ENCODE assay signal across 8 mouse cellular contexts in the genomic region with DNA sequence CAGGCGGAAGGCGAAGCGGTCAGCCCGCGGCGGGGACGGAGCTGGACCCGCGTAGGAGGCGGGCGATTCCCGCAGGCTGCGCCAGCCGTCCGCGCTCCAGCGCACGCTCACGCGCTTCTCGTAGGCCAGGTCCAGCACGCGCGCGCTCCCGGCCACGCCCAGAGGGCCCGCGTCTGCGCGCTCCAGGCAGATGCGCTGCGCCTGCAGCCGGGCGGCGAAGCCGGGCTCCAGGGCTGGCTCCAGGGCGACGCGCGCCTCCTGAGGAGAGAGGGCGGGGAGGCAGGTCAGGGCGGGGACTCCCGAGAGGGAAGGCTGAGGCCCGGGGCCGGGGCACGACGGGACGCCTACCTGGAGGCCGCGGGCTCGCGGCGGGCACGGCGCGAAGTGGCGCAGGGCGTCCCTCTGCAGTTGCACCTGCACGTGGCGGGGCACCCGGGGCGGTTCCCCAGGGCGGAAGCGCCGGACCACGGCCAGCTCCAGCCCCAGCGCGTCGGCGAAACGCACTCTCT. TPM values are rescaled to one million over a fixed set of nuclear protein-coding genes. Genes with fewer than 3 reads are reported as not detected.
DNase-seq lines count a peak whose midpoint lies in the region; ATAC-seq and TF ChIP-seq lines count a peak whose summit lies in the region.

No protein-coding gene starts in this region.

- peak overlapping the region; percentile 99 for H3K4me2 ChIP-seq in embryonic facial prominence, embryonic 12.5 days (replicated peaks)
- H3K4me2 ChIP-seq in limb, embryonic 14.5 days (replicated peaks; ENCODE audit: low read depth, low read length, severe bottlenecking): peak overlapping the region; percentile 98
- H3K4me2 ChIP-seq in midbrain, embryonic 16.5 days (ENCODE audit: low read length): peak overlapping the region; percentile 80

- no peaks in the 10 kb centered on the region for H3K36me3 ChIP-seq in embryonic facial prominence, embryonic 12.5 days
- no peaks in the 10 kb centered on the region for H3K36me3 ChIP-seq in kidney, adult 2 months (ENCODE audit: control insufficient read depth, insufficient read depth, low read length)
- H3K36me3 ChIP-seq in limb, embryonic 14.5 days (ENCODE audit: control insufficient read depth, insufficient read depth, low read length): no peaks in the 10 kb centered on the region
- no peaks in the 10 kb centered on the region for H3K36me3 ChIP-seq in midbrain, embryonic 16.5 days (ENCODE audit: control insufficient read depth, insufficient read depth, low read length)

- H3K4me3 ChIP-seq in embryonic facial prominence, embryonic 12.5 days: peak overlapping the region; percentile 71
- peak overlapping the region; percentile 77 for H3K4me3 ChIP-seq in kidney, adult 2 months (ENCODE audit: insufficient read depth, low read depth, low read length)
- peak overlapping the region; percentile 72 for H3K4me3 ChIP-seq in limb, embryonic 14.5 days (replicated peaks; ENCODE audit: low read length)
- H3K4me3 ChIP-seq in midbrain, embryonic 16.5 days (ENCODE audit: low read depth, low read length): peak overlapping the region; percentile 77

- H3K9ac ChIP-seq in embryonic facial prominence, embryonic 12.5 days: peak overlapping the region; percentile 78
- peak overlapping the region; percentile 71 for H3K9ac ChIP-seq in limb, embryonic 14.5 days (ENCODE audit: low read depth, low read length, severe bottlenecking)
- H3K9ac ChIP-seq in midbrain, embryonic 16.5 days (ENCODE audit: low read depth, low read length): peak overlapping the region; percentile 98

- no peaks in the 10 kb centered on the region for H3K9me3 ChIP-seq in embryonic facial prominence, embryonic 12.5 days
- no peaks in the 10 kb centered on the region for H3K9me3 ChIP-seq in limb, embryonic 14.5 days (ENCODE audit: control insufficient read depth, low read length)
- H3K9me3 ChIP-seq in midbrain, embryonic 16.5 days (replicated peaks; ENCODE audit: control insufficient read depth, low read length, poor library complexity, severe bottlenecking): no peaks in the 10 kb centered on the region

- peaks cover 18% of the 10 kb centered on the region; the same call in 1 of the 2 replicates for H3K27me3 ChIP-seq in embryonic facial prominence, embryonic 12.5 days
- H3K27me3 ChIP-seq in kidney, adult 2 months (replicated peaks; ENCODE audit: control insufficient read depth, insufficient read depth, low read length): no peaks in the 10 kb centered on the region
- H3K27me3 ChIP-seq in limb, embryonic 14.5 days (ENCODE audit: control insufficient read depth, insufficient read depth, low read length): peaks cover 23% of the 10 kb centered on the region; the same call in 1 of the 2 replicates
- no peaks in the 10 kb centered on the region for H3K27me3 ChIP-seq in midbrain, embryonic 16.5 days (ENCODE audit: control insufficient read depth, insufficient read depth, low read depth, low read length)

- ATAC-seq in embryonic facial prominence, embryonic 12.5 days (ENCODE audit: insufficient number of reproducible peaks, insufficient read depth, low FRiP score, low TSS enrichment): peak; percentile 84
- peak; percentile 91 for ATAC-seq in limb, embryonic 14.5 days (ENCODE audit: low FRiP score, low read depth)
- peak; percentile 92 for ATAC-seq in midbrain, embryonic 16.5 days

- WGBS in embryonic facial prominence, embryonic 12.5 days: under 1% methylated on average over 66 of the region's 72 CpGs
- under 1% methylated on average over 72 of the region's 72 CpGs for WGBS in kidney, adult 2 months
- 0% methylated on average over 27 of the region's 72 CpGs for WGBS in limb, embryonic 14.5 days
- under 1% methylated on average over 65 of the region's 72 CpGs for WGBS in midbrain, embryonic 16.5 days

- H3K27ac ChIP-seq in embryonic facial prominence, embryonic 12.5 days: peak overlapping the region; percentile 63; the same call in 1 of the 2 replicates
- H3K27ac ChIP-seq in kidney, adult 2 months (ENCODE audit: insufficient read depth, low read depth, low read length): peak overlapping the region; percentile 65
- H3K27ac ChIP-seq in limb, embryonic 14.5 days (replicated peaks; ENCODE audit: low read depth, low read length): 0 out of 2 replicates have a peak overlapping the region, but pooled peaks have one; percentile 38
- H3K27ac ChIP-seq in midbrain, embryonic 16.5 days (ENCODE audit: low read length): peak overlapping the region; percentile 96

- TF ChIP-seq POLR2A in kidney, adult 2 months (IDR thresholded peaks at IDR 0.05; ENCODE audit: low read depth, low read length): peak; percentile 23
- TF ChIP-seq POLR2A in limb, embryonic 14.5 days (IDR thresholded peaks at IDR 0.05; ENCODE audit: borderline replicate concordance, extremely low read depth, insufficient read depth, insufficient read length): 0 out of 2 replicates have a peak, but pooled peaks have one; percentile 59

- no peak for TF ChIP-seq CTCF in kidney, adult 2 months (conservative IDR thresholded peaks at IDR 0.05; ENCODE audit: insufficient read depth, insufficient read length, low read depth, low read length)

- peaks cover 15% of the 10 kb centered on the region for H3K4me1 ChIP-seq in embryonic facial prominence, embryonic 12.5 days
- H3K4me1 ChIP-seq in kidney, adult 2 months (ENCODE audit: control insufficient read depth, insufficient read depth, low read length): peaks cover 4% of the 10 kb centered on the region
- peaks cover 5% of the 10 kb centered on the region; the same call in 1 of the 2 replicates for H3K4me1 ChIP-seq in limb, embryonic 14.5 days (ENCODE audit: control insufficient read depth, insufficient read depth, low read length)
- H3K4me1 ChIP-seq in midbrain, embryonic 16.5 days (ENCODE audit: control insufficient read depth, insufficient read depth, low read length): peaks cover 16% of the 10 kb centered on the region

- DNase-seq in layer of hippocampus, adult 11-12 months (ENCODE audit: low spot score): peak; percentile 89
- no peak for DNase-seq in layer of hippocampus, adult 9-10 months (ENCODE audit: low spot score)
- DNase-seq in heart, adult 18-20 months: peak; percentile 87 to 93
- peak; percentile 94 for DNase-seq in kidney, adult 2 months
- peak; percentile 81 for DNase-seq in limb, embryonic 14.5 days (ENCODE audit: low spot score)
- DNase-seq in spleen, postnatal 10 days (ENCODE audit: low spot score in 2 of 2): peak; percentile 75 to 85

RNA-seq across cellular contexts. Expression of gene Ppp1r3e, which starts 0.8 kb away (rescaled TPM):
- polyA plus RNA-seq in embryonic facial prominence, embryonic 12.5 days (2016; fragmentation: Nextera tagmentation; extraction: Ambion mirVana): 0.56 and 1.3 TPM in 2 replicates
- 1 to 10 TPM; 3.3 to 3.4 TPM for total RNA-seq in heart, adult 18-20 months (2021)
- polyA plus RNA-seq in kidney, adult 2 months (2012; rRNA removed): 21.0 and 23.5 TPM in 2 replicates
- polyA plus RNA-seq in limb, embryonic 14.5 days (2012; rRNA removed): 7.0 and 8.0 TPM in 2 replicates
- polyA plus RNA-seq in limb, embryonic 14.5 days (2014; fragmentation: Nextera tagmentation; extraction: Ambion mirVana): 0.86 and 1.4 TPM in 2 replicates
- polyA plus RNA-seq in midbrain, embryonic 16.5 days (2015; fragmentation: Nextera tagmentation; extraction: Ambion mirVana): 2.3 and 3.4 TPM in 2 replicates

RNA-seq across cellular contexts. Expression of gene Homez, which starts 5.8 kb away (rescaled TPM):
- polyA plus RNA-seq in embryonic facial prominence, embryonic 12.5 days (2016; fragmentation: Nextera tagmentation; extraction: Ambion mirVana): 12.6 and 14.2 TPM in 2 replicates
- total RNA-seq in heart, adult 18-20 months (2021): 1 to 10 TPM; 4.7 to 5.5 TPM
- polyA plus RNA-seq in kidney, adult 2 months (2012; rRNA removed): 9.2 and 9.6 TPM in 2 replicates
- polyA plus RNA-seq in limb, embryonic 14.5 days (2012; rRNA removed): 5.9 and 6.3 TPM in 2 replicates
- polyA plus RNA-seq in limb, embryonic 14.5 days (2014; fragmentation: Nextera tagmentation; extraction: Ambion mirVana): 9.0 and 9.2 TPM in 2 replicates
- polyA plus RNA-seq in midbrain, embryonic 16.5 days (2015; fragmentation: Nextera tagmentation; extraction: Ambion mirVana): 13.2 and 14.5 TPM in 2 replicates

RNA-seq across cellular contexts. Expression of gene Bcl2l2, which starts 6.6 kb away (rescaled TPM):
- 2.8 and 3.6 TPM in 2 replicates for polyA plus RNA-seq in embryonic facial prominence, embryonic 12.5 days (2016; fragmentation: Nextera tagmentation; extraction: Ambion mirVana)
- total RNA-seq in heart, adult 18-20 months (2021): 10 to 100 TPM; 42.4 to 44.1 TPM
- 47.1 and 59.0 TPM in 2 replicates for polyA plus RNA-seq in kidney, adult 2 months (2012; rRNA removed)
- 44.4 and 46.6 TPM in 2 replicates for polyA plus RNA-seq in limb, embryonic 14.5 days (2012; rRNA removed)
- polyA plus RNA-seq in limb, embryonic 14.5 days (2014; fragmentation: Nextera tagmentation; extraction: Ambion mirVana): 5.4 and 5.5 TPM in 2 replicates
- polyA plus RNA-seq in midbrain, embryonic 16.5 days (2015; fragmentation: Nextera tagmentation; extraction: Ambion mirVana): 3.9 and 4.1 TPM in 2 replicates

RNA-seq across cellular contexts. Expression of gene Gm20521, which starts 6.6 kb away (rescaled TPM):
- 0.24 TPM in 1 of 2 replicates, not detected in the other for polyA plus RNA-seq in embryonic facial prominence, embryonic 12.5 days (2016; fragmentation: Nextera tagmentation; extraction: Ambion mirVana)
- total RNA-seq in heart, adult 18-20 months (2021): 1 to 10 TPM; 6.6 to 9.0 TPM
- polyA plus RNA-seq in kidney, adult 2 months (2012; rRNA removed): not detected in 2 replicates
- 0.16 and 1.7 TPM in 2 replicates for polyA plus RNA-seq in limb, embryonic 14.5 days (2012; rRNA removed)
- polyA plus RNA-seq in limb, embryonic 14.5 days (2014; fragmentation: Nextera tagmentation; extraction: Ambion mirVana): 0.19 TPM in 1 of 2 replicates, not detected in the other
- not detected in 2 replicates for polyA plus RNA-seq in midbrain, embryonic 16.5 days (2015; fragmentation: Nextera tagmentation; extraction: Ambion mirVana)

RNA-seq across cellular contexts. Expression of gene Pabpn1, which starts 15.7 kb away (rescaled TPM):
- polyA plus RNA-seq in embryonic facial prominence, embryonic 12.5 days (2016; fragmentation: Nextera tagmentation; extraction: Ambion mirVana): 199 and 201 TPM in 2 replicates
- 10 to 100 TPM; 39.1 to 46.9 TPM for total RNA-seq in heart, adult 18-20 months (2021)
- polyA plus RNA-seq in kidney, adult 2 months (2012; rRNA removed): 111 and 114 TPM in 2 replicates
- polyA plus RNA-seq in limb, embryonic 14.5 days (2012; rRNA removed): 476 and 495 TPM in 2 replicates
- polyA plus RNA-seq in limb, embryonic 14.5 days (2014; fragmentation: Nextera tagmentation; extraction: Ambion mirVana): 137 and 147 TPM in 2 replicates
- 150 and 163 TPM in 2 replicates for polyA plus RNA-seq in midbrain, embryonic 16.5 days (2015; fragmentation: Nextera tagmentation; extraction: Ambion mirVana)

Comparison
In these comparisons a context has a peak if more than half of its experiments do, and no peak if none do; other contexts are left out.
1. H3K27ac ChIP-seq: peak in every context shown above with its lines; median percentile 96 in midbrain, embryonic 16.5 days; 65 in kidney, adult 2 months; 63 in embryonic facial prominence, embryonic 12.5 days; 38 in limb, embryonic 14.5 days.